Mouse (Mus musculus) midbrain, embryonic 16.5 days (tissue): Measurements from ENCODE around the gene Parp3. TPM values are rescaled to one million over a fixed set of nuclear protein-coding genes. Genes with fewer than 3 reads are reported as not detected.

Experiments
- ATAC-seq: fragments of 200-750 bp; cut with Nextera tagmentation; 2 replicates; pipeline ENCODE4 v1.8.0; 2017; ENCODE audit warnings: moderate TSS enrichment
- H3K27ac ChIP-seq: fragments of 300-500 bp; sonication (generic); 2 replicates; pipeline ENCODE4 v1.5.1; 2014; ENCODE audit warnings: mild to moderate bottlenecking, low read length, mixed read lengths
- H3K27me3 ChIP-seq: fragments of 300-500 bp; sonication (generic); 2 replicates; pipeline ENCODE4 v1.6.1; 2014; ENCODE audit warnings: low read depth, low read length, mixed read lengths; ENCODE audit not compliant: control insufficient read depth, insufficient read depth
- H3K36me3 ChIP-seq: fragments of 300-500 bp; sonication (generic); 2 replicates; pipeline ENCODE4 v1.6.1; 2014; ENCODE audit warnings: mild to moderate bottlenecking, low read length, moderate library complexity, mixed read lengths; ENCODE audit not compliant: control insufficient read depth, insufficient read depth
- H3K4me1 ChIP-seq: fragments of 300-500 bp; sonication (generic); 2 replicates; pipeline ENCODE4 v1.6.1; 2014; ENCODE audit warnings: mild to moderate bottlenecking, low read length, mixed read lengths; ENCODE audit not compliant: control insufficient read depth, insufficient read depth
- H3K4me2 ChIP-seq: fragments of 300-500 bp; sonication (generic); 2 replicates; pipeline ENCODE4 v1.6.1; 2014; ENCODE audit warnings: mild to moderate bottlenecking, low read length, mixed read lengths
- H3K4me3 ChIP-seq: fragments of 300-500 bp; sonication (generic); 2 replicates; pipeline ENCODE4 v1.5.1; 2014; ENCODE audit warnings: low read depth, mild to moderate bottlenecking, low read length, moderate library complexity, mixed read lengths
- H3K9ac ChIP-seq: fragments of 300-500 bp; sonication (generic); 2 replicates; pipeline ENCODE4 v1.6.1; 2014; ENCODE audit warnings: low read depth, low read length, mixed read lengths
- H3K9me3 ChIP-seq: fragments of 300-500 bp; sonication (generic); replicated peaks from 2 replicates; pipeline ENCODE4 v1.6.1; 2014; ENCODE audit warnings: mild to moderate bottlenecking, low read length, mixed read lengths; ENCODE audit not compliant: control insufficient read depth, poor library complexity, severe bottlenecking
- WGBS: fragments of 180-500 bp; shearing (Covaris S2); extraction: QIAGEN DNeasy Blood & Tissue Kit; methylation state at CpG from one replicate; pipeline ENCODE4 v1.1.7; 2014; 5-methylcytosine and 5-hydroxymethylcytosine counted together
- polyA plus RNA-seq: library from polyadenylated mRNA; unstranded; fragments of >200 nt; fragmentation: Nextera tagmentation; extraction: Ambion mirVana; gene quantifications from 2 replicates; pipeline ENCODE4 v1.2.1, GENCODE M21; 2015

Gene Parp3
- polyA plus RNA-seq, 1 experiment from 2014 or later: 0.89 TPM

DNA sequence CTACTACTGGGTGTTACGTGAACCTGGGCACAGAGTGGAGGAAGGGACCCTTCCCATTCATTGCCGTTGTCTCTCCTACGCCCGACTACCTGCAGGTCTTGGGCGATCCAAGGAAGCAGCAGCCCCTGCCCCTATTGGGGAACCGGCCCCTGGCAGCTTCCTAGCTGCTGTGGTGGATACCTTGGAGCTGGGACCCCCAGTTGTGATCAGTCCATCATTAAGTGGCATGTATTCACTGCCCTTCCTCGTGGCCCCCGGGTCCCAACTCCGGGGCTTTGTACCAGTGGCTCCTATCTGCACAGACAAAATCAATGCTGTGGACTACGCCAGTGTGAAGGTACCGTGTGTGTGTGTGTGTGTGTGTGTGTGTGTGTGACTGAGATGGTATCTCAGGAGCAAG is 25.5 kb downstream of the Parp3 start:
- WGBS: 79% methylated on average over 11 of the region's 11 CpGs
- H3K4me1 ChIP-seq: peaks cover 47% of the 10 kb centered on the region
- no peak overlapping the region for H3K27ac ChIP-seq
- H3K4me3 ChIP-seq: no peak overlapping the region
- no peaks in the 10 kb centered on the region for H3K9me3 ChIP-seq
- H3K27me3 ChIP-seq: no peaks in the 10 kb centered on the region
- no peak overlapping the region for H3K4me2 ChIP-seq
- H3K9ac ChIP-seq: no peak overlapping the region
- no peaks in the 10 kb centered on the region for H3K36me3 ChIP-seq
- ATAC-seq: no peak

DNA sequence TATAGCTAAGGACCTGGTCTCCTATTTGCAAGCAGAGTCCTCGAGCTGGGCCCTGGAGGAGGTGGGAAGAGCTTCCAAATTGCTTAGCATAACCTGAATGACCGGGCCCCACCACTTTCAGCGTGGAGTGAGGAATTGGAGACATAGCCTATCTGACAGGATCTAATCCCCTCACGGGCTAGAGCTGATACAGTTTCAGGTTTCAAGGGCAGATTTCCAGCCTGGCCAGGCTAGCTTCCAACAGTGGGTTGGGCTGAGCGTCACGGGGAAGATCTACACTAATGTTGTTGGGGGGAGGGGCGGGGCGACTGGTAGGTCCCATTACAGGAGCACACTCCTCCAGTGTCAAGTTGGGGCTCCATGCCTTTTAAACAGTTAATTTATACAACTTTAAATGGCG is 26.1 kb downstream of the Parp3 start:
- no peaks in the 10 kb centered on the region for H3K36me3 ChIP-seq
- peaks cover 41% of the 10 kb centered on the region for H3K4me1 ChIP-seq
- ATAC-seq: no peak

DNA sequence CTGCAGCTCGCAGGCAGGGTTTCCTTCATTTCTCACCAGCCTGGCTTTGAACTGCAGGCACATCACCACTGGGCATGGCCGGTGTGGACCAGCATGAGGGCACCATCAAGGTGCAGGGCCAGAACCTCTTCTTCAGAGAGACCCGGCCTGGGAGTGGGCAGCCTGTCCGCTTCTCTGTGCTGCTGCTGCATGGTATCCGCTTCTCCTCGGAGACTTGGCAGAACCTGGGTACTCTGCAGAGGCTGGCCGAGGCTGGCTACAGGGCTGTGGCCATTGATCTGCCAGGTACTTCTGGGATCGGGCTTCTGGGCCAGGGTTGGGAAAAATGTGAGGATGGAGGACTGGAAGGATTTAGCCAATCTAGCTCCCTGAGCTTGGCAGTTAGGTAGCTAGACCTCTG is 26.8 kb downstream of the Parp3 start:
- no peak overlapping the region for H3K4me2 ChIP-seq
- 0 out of 2 replicates have a peak overlapping the region, but pooled peaks have one; percentile 34 for H3K9ac ChIP-seq
- H3K36me3 ChIP-seq: no peaks in the 10 kb centered on the region
- no peak for ATAC-seq
- H3K4me1 ChIP-seq: peaks cover 35% of the 10 kb centered on the region
- no peak overlapping the region for H3K27ac ChIP-seq
- no peak overlapping the region for H3K4me3 ChIP-seq
- WGBS: 93% methylated on average over 8 of the region's 8 CpGs
- no peaks in the 10 kb centered on the region for H3K27me3 ChIP-seq
- H3K9me3 ChIP-seq: no peaks in the 10 kb centered on the region

More for the DNA sequence above, 26.1 kb downstream of the Parp3 start:
- 24% methylated on average over 9 of the region's 9 CpGs for WGBS
- H3K9ac ChIP-seq: no peak overlapping the region
- no peak overlapping the region for H3K4me2 ChIP-seq
- no peak overlapping the region for H3K27ac ChIP-seq
- H3K27me3 ChIP-seq: no peaks in the 10 kb centered on the region
- H3K9me3 ChIP-seq: no peaks in the 10 kb centered on the region
- no peak overlapping the region for H3K4me3 ChIP-seq

DNA sequence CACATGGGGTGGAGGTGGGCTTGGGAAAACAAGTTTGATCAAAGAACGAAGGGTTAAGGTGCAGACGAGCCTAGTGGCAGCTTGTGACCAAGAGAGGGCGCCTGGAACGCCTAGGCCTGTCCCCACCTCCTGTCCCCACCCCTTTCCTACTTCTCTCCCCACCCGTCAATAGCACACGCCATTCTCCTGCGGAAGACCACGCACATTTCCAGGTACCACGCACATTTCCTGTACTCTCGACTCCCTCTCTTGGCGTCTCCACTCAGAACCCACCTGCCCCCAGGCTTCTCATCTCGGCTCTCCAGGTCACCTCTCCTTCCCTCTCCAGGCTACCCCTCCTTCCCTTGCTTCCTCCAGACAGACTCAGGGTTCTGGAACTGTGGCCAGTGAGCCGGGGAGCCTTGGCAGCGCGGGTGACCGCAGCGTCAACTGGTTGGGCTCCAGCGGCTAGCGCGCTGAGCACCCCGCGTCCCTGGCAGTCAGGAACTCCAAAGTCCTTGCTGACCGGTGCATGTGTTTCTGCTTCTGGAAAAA is 28.2 kb downstream of the Parp3 start:
- 2% methylated on average over 23 of the region's 23 CpGs for WGBS
- H3K9me3 ChIP-seq: no peaks in the 10 kb centered on the region
- ATAC-seq: peak; percentile 37; the same call in 1 of the 2 replicates
- H3K27me3 ChIP-seq: no peaks in the 10 kb centered on the region
- peak overlapping the region; percentile 82 for H3K9ac ChIP-seq
- H3K36me3 ChIP-seq: no peaks in the 10 kb centered on the region
- H3K4me1 ChIP-seq: peaks cover 34% of the 10 kb centered on the region
- peak overlapping the region; percentile 89 for H3K4me2 ChIP-seq
- peak overlapping the region; percentile 64 for H3K4me3 ChIP-seq
- peak overlapping the region; percentile 70 for H3K27ac ChIP-seq

DNA sequence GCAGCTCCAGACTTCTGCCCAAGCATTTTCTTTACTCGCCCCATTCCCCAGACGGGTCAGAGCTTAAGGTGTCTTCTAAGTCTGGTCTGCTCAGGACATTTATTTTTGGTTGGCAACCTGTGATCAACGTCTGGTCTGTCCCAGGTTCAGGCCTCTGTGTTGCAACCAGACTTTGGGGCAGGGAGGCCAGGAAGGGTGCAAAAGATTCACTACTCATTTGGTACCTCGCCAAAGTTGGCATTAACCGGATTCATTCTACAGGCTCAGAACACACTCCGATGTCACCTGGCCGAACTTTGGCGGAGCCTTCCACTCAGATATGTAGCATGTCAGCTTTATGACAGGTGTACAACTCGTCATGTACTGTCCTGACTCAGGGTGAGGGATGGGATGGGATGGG is 28.8 kb downstream of the Parp3 start:
- Histone ChIP-seq H3K4me1 (peaks cover 32% of the 10 kb centered on the region), H3K27me3 (no peaks in the 10 kb centered on the region), H3K4me2 (peak overlapping the region; percentile 89), H3K9ac (peak overlapping the region; percentile 82), H3K27ac (peak overlapping the region; percentile 78), H3K36me3 (no peaks in the 10 kb centered on the region), H3K4me3 (peak overlapping the region; percentile 64), H3K9me3 (no peaks in the 10 kb centered on the region)
- WGBS: 36% methylated on average over 9 of the region's 9 CpGs
- ATAC-seq: 0 out of 2 replicates have a peak, but pooled peaks have one; percentile 2

DNA sequence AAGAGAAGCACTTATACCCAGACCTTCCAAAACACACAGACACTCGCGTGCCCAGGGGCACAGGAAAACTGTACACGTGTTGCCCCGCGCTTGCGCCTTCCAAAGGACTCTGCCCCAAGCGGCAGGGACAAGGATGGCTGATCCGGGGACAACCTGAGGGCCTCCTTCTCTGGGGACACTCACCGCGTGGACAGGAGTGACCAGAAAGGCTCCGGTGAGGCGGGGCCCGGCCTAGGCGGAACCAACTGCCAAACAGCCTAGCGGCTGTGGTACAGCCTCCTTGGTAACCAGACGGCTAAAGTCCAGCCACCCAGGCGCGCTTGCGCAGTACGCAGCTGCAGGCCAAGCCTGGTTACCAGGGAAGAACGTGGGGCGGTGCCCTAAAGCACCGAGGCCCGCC is 29.4 kb downstream of the Parp3 start, which contains the start of the genes Abhd14b and Abhd14a:
Abhd14b (plus strand) TSS at position 112 of the 400 bp plus-strand sequence.
Abhd14a (minus strand) TSS at position 331 of the 400 bp plus-strand sequence.
- H3K4me2 ChIP-seq: peak within 1 kb of the TSS; percentile 89
- H3K36me3 ChIP-seq: no peaks in the 10 kb centered on the region
- peak; percentile 78 for ATAC-seq
- H3K4me1 ChIP-seq: peaks cover 26% of the 10 kb centered on the region
- H3K27ac ChIP-seq: peak within 1 kb of the TSS; percentile 78
- H3K4me3 ChIP-seq: peak within 1 kb of the TSS; percentile 64
- no peaks in the 10 kb centered on the region for H3K9me3 ChIP-seq
- H3K9ac ChIP-seq: peak within 1 kb of the TSS; percentile 82
- H3K27me3 ChIP-seq: no peaks in the 10 kb centered on the region
- under 1% methylated on average over 24 of the region's 24 CpGs for WGBS

DNA sequence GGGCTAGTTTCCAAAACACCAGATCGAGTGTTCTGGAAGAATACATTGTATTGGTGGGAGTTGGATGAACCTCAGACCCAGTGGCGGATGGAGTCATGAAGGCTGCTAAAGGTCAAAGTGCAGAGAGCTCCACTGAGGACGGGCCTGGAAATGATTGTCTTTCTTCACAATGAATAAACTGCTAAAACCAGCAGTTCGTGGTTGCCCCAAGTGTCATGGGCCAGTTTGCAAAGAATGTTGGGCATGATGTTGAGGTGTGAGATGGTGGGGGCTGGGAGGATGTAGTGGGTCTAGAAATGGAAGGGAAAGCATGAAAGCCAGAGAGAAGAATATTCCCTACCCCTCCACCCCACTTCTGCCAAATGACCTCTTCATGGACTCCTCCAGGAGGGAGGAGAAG is 31.9 kb downstream of the Parp3 start:
- H3K4me2 ChIP-seq: no peak overlapping the region
- H3K27ac ChIP-seq: no peak overlapping the region
- no peak overlapping the region for H3K9ac ChIP-seq
- H3K4me1 ChIP-seq: peaks cover 21% of the 10 kb centered on the region
- no peak for ATAC-seq
- no peak overlapping the region for H3K4me3 ChIP-seq
- no peaks in the 10 kb centered on the region for H3K27me3 ChIP-seq
- no peaks in the 10 kb centered on the region for H3K9me3 ChIP-seq
- WGBS: 75% methylated on average over 4 of the region's 4 CpGs
- no peaks in the 10 kb centered on the region for H3K36me3 ChIP-seq

DNA sequence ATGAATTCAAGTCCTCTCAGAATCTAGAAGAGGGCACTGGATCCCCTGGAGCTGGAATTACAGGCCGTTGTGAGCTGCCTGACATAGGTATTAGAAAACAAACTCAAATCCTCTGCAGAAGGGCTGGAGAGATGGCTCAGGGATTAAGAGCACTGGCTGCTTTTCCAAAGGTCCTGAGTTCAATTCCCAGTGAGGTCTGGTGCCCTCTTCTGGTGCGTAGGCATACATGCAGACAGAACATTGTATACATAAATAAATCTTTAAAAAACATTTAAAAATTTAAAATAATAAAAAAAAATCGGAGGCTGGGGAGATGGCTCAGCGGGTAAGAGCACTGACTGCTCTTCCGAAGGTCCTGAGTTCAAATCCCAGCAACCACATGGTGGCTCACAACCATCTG is 34.1 kb downstream of the Parp3 start:
- no peaks in the 10 kb centered on the region for H3K36me3 ChIP-seq
- no peak overlapping the region for H3K27ac ChIP-seq
- no peak for ATAC-seq
- H3K4me3 ChIP-seq: no peak overlapping the region
- peaks cover 19% of the 10 kb centered on the region for H3K4me1 ChIP-seq
- H3K9ac ChIP-seq: no peak overlapping the region
- WGBS: 73% methylated on average over 5 of the region's 5 CpGs
- H3K9me3 ChIP-seq: no peaks in the 10 kb centered on the region
- H3K27me3 ChIP-seq: no peaks in the 10 kb centered on the region
- no peak overlapping the region for H3K4me2 ChIP-seq

DNA sequence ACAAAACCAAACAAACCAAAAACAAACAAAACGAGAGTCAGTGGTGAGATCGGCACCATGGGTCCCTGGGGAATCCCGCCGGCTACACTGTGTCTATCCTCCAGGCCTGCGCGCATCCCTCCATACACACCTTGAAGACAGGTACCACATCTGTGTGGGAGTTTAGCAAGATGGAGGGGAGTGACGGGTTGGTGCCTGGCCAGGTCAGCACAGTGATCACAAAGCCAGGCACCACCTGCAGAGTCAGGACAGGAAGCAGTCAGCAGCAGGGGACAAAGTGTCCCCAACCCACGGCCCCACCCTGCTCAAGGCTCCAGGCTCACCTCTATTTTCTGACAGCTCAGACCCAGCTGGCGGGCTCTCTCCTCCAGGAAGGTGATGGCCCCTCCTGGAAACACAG is 40.2 kb downstream of the Parp3 start:
- H3K9me3 ChIP-seq: no peaks in the 10 kb centered on the region
- 0 out of 2 replicates have a peak overlapping the region, but pooled peaks have one; percentile 14 for H3K9ac ChIP-seq
- H3K4me2 ChIP-seq: no peak overlapping the region
- H3K27me3 ChIP-seq: no peaks in the 10 kb centered on the region
- H3K36me3 ChIP-seq: peaks cover 16% of the 10 kb centered on the region
- H3K4me3 ChIP-seq: no peak overlapping the region
- no peak for ATAC-seq
- H3K27ac ChIP-seq: no peak overlapping the region
- peaks cover 14% of the 10 kb centered on the region; the same call in 1 of the 2 replicates for H3K4me1 ChIP-seq
- 78% methylated on average over 9 of the region's 9 CpGs for WGBS
